Mouse (Mus musculus) heart, embryonic 13.5 days (tissue): ENCODE measurements around the gene Nelfe. TPM values are rescaled to one million over a fixed set of nuclear protein-coding genes. Genes with fewer than 3 reads are reported as not detected.
"Not testable (repeated sequence)": the region's sequence is repeated elsewhere in the genome, so short reads cannot be mapped to it uniquely, and the experiment has no call there.

Source experiments
- ATAC-seq: fragments of 200-750 bp; cut with Nextera tagmentation; 2 replicates; pipeline ENCODE4 v1.8.0; 2017; ENCODE audit warnings: moderate TSS enrichment; ENCODE audit not compliant: insufficient number of reproducible peaks, low FRiP score, low TSS enrichment; ENCODE audit errors: extremely low read depth
- H3K27ac ChIP-seq: fragments of 300-500 bp; sonication (generic); replicated peaks from 2 replicates; pipeline ENCODE4 v1.5.1; 2015; ENCODE audit warnings: moderate library complexity, mild to moderate bottlenecking, inconsistent platforms
- H3K27me3 ChIP-seq: fragments of 300-500 bp; sonication (generic); replicated peaks from 2 replicates; pipeline ENCODE4 v1.6.1; 2015; ENCODE audit warnings: mild to moderate bottlenecking, inconsistent platforms
- H3K36me3 ChIP-seq: fragments of 300-500 bp; sonication (generic); 2 replicates; pipeline ENCODE4 v1.6.1; 2015; ENCODE audit warnings: mild to moderate bottlenecking, inconsistent platforms
- H3K4me1 ChIP-seq: fragments of 300-500 bp; sonication (generic); 2 replicates; pipeline ENCODE4 v1.6.1; 2015; ENCODE audit warnings: inconsistent platforms
- H3K4me2 ChIP-seq: fragments of 300-500 bp; sonication (generic); 2 replicates; pipeline ENCODE4 v1.6.1; 2015; ENCODE audit warnings: inconsistent platforms, mild to moderate bottlenecking, moderate library complexity
- H3K4me3 ChIP-seq: fragments of 300-500 bp; sonication (generic); 2 replicates; pipeline ENCODE4 v1.5.1; 2015; ENCODE audit warnings: moderate library complexity, mild to moderate bottlenecking, inconsistent platforms
- H3K9ac ChIP-seq: fragments of 300-500 bp; sonication (generic); 2 replicates; pipeline ENCODE4 v1.6.1; 2015; ENCODE audit warnings: inconsistent platforms, mild to moderate bottlenecking, moderate library complexity
- H3K9me3 ChIP-seq: fragments of 300-500 bp; sonication (generic); 2 replicates; pipeline ENCODE4 v1.6.1; 2016; ENCODE audit warnings: inconsistent platforms
- WGBS: fragments of 180-500 bp; shearing (Covaris S2); methylation state at CpG from one replicate; pipeline ENCODE4 v1.1.7; 2015; ENCODE audit warnings: mixed read lengths; 5-methylcytosine and 5-hydroxymethylcytosine counted together
- polyA plus RNA-seq: library from polyadenylated mRNA; unstranded; fragments of >200 nt; fragmentation: Nextera tagmentation; extraction: Ambion mirVana; gene quantifications from 2 replicates; pipeline ENCODE4 v1.2.1, GENCODE M21; 2015

Nelfe gene
- polyA plus RNA-seq, 1 experiment from 2014 or later = 68.5 TPM

- not testable (repeated sequence) for H3K27ac ChIP-seq, H3K27me3 ChIP-seq, H3K4me1 ChIP-seq, H3K4me3 ChIP-seq, ATAC-seq, H3K9me3 ChIP-seq, H3K9ac ChIP-seq, H3K36me3 ChIP-seq, H3K4me2 ChIP-seq
- 48% methylated on average over 12 of the region's 12 CpGs for WGBS
These were observed 36.4 kb upstream of the Nelfe start for GRCm38 (mm10) chr17:34813747-34814146.

- no peak for ATAC-seq
- WGBS = 68% methylated on average over 7 of the region's 7 CpGs
These were observed 35.3 kb upstream of the Nelfe start for GRCm38 (mm10) chr17:34814818-34815370.

GRCm38 (mm10) chr17:34830776-34831175 is 19.4 kb upstream of the Nelfe start:
- not testable (repeated sequence) for ATAC-seq, H3K4me3 ChIP-seq, H3K27me3 ChIP-seq, H3K9ac ChIP-seq, H3K4me1 ChIP-seq, H3K27ac ChIP-seq, H3K4me2 ChIP-seq, H3K9me3 ChIP-seq
- WGBS = 95% methylated on average over 1 of the region's 1 CpGs
- peaks cover 90% of the 10 kb centered on the region for H3K36me3 ChIP-seq

More at GRCm38 (mm10) chr17:34814818-34815370, 35.3 kb upstream of the Nelfe start:
- no peak overlapping the region for H3K9ac ChIP-seq
- no peaks in the 10 kb centered on the region for H3K4me1 ChIP-seq
- H3K4me3 ChIP-seq = no peak overlapping the region
- H3K9me3 ChIP-seq = no peaks in the 10 kb centered on the region
- peaks cover 4% of the 10 kb centered on the region; the same call in 1 of the 2 replicates for H3K27me3 ChIP-seq
- H3K27ac ChIP-seq = no peak overlapping the region
- no peaks in the 10 kb centered on the region for H3K36me3 ChIP-seq
- H3K4me2 ChIP-seq = no peak overlapping the region

- peaks cover 65% of the 10 kb centered on the region for H3K36me3 ChIP-seq
- H3K4me2 ChIP-seq = peak overlapping the region; percentile 99
- H3K4me1 ChIP-seq = peaks cover 26% of the 10 kb centered on the region
- H3K4me3 ChIP-seq = peak overlapping the region; percentile 91
- peak overlapping the region; percentile 69 for H3K27ac ChIP-seq
- peak; percentile 77 for ATAC-seq
- no peaks in the 10 kb centered on the region for H3K27me3 ChIP-seq
- H3K9ac ChIP-seq = peak overlapping the region; percentile 89
- no peaks in the 10 kb centered on the region for H3K9me3 ChIP-seq
- 4% methylated on average over 48 of the region's 48 CpGs for WGBS
These were observed 13.9 kb upstream of the Nelfe start for GRCm38 (mm10) chr17:34836155-34836855.

GRCm38 (mm10) chr17:34836856-34837221 is 13.4 kb upstream of the Nelfe start, which contains the start of the genes Stk19 and Dxo:
Gene Stk19 (minus strand): TSS chr17:34836945.
Gene Dxo (plus strand): TSS chr17:34837019.
- Histone ChIP-seq H3K9me3 (no peaks in the 10 kb centered on the region), H3K27ac (peak within 1 kb of the TSS; percentile 69), H3K4me3 (peak within 1 kb of the TSS; percentile 91), H3K9ac (peak within 1 kb of the TSS; percentile 89), H3K36me3 (peaks cover 65% of the 10 kb centered on the region), H3K4me1 (peaks cover 26% of the 10 kb centered on the region), H3K27me3 (no peaks in the 10 kb centered on the region), H3K4me2 (peak within 1 kb of the TSS; percentile 99)
- ATAC-seq = peak; percentile 89
- WGBS = under 1% methylated on average over 40 of the region's 40 CpGs

- H3K36me3 ChIP-seq = peaks cover 65% of the 10 kb centered on the region
- peak overlapping the region; percentile 91 for H3K4me3 ChIP-seq
- H3K4me2 ChIP-seq = peak overlapping the region; percentile 99
- no peaks in the 10 kb centered on the region for H3K9me3 ChIP-seq
- H3K27me3 ChIP-seq = no peaks in the 10 kb centered on the region
- H3K9ac ChIP-seq = peak overlapping the region; percentile 89
- H3K4me1 ChIP-seq = peaks cover 26% of the 10 kb centered on the region
- WGBS = 36% methylated on average over 43 of the region's 43 CpGs
- H3K27ac ChIP-seq = peak overlapping the region; percentile 69; the same call in 1 of the 2 replicates
- no peak for ATAC-seq
These were observed 12.5 kb upstream of the Nelfe start for GRCm38 (mm10) chr17:34837464-34838324.

- no peak overlapping the region for H3K4me3 ChIP-seq
These were observed 11.4 kb upstream of the Nelfe start for GRCm38 (mm10) chr17:34838785-34839184.

GRCm38 (mm10) chr17:34840736-34841307 is 9.4 kb upstream of the Nelfe start:
- WGBS = 74% methylated on average over 6 of the region's 6 CpGs
- Histone ChIP-seq H3K27ac (no peak overlapping the region), H3K4me1 (peaks cover 22% of the 10 kb centered on the region), H3K9me3 (no peaks in the 10 kb centered on the region), H3K4me2 (peak overlapping the region; percentile 9; the same call in 1 of the 2 replicates), H3K36me3 (peaks cover 74% of the 10 kb centered on the region), H3K27me3 (no peaks in the 10 kb centered on the region), H3K4me3 (no peak overlapping the region), H3K9ac (no peak overlapping the region)
- no peak for ATAC-seq

More at GRCm38 (mm10) chr17:34838785-34839184, 11.4 kb upstream of the Nelfe start:
- peaks cover 26% of the 10 kb centered on the region for H3K4me1 ChIP-seq
- ATAC-seq = no peak
- H3K4me2 ChIP-seq = peak overlapping the region; percentile 20; the same call in 1 of the 2 replicates
- H3K9ac ChIP-seq = no peak overlapping the region
- H3K27me3 ChIP-seq = no peaks in the 10 kb centered on the region
- no peak overlapping the region for H3K27ac ChIP-seq
- H3K36me3 ChIP-seq = peaks cover 66% of the 10 kb centered on the region
- 81% methylated on average over 7 of the region's 7 CpGs for WGBS
- H3K9me3 ChIP-seq = no peaks in the 10 kb centered on the region

GRCm38 (mm10) chr17:34844884-34845283 is 5.3 kb upstream of the Nelfe start:
- H3K4me1 ChIP-seq = peaks cover 7% of the 10 kb centered on the region
- H3K9me3 ChIP-seq = no peaks in the 10 kb centered on the region
- WGBS = 90% methylated on average over 13 of the region's 13 CpGs
- no peak overlapping the region for H3K27ac ChIP-seq
- H3K36me3 ChIP-seq = peaks cover 84% of the 10 kb centered on the region
- H3K9ac ChIP-seq = no peak overlapping the region
- no peak overlapping the region for H3K4me2 ChIP-seq
- no peak for ATAC-seq
- H3K27me3 ChIP-seq = no peaks in the 10 kb centered on the region
- no peak overlapping the region for H3K4me3 ChIP-seq

GRCm38 (mm10) chr17:34847192-34847591 is 3.0 kb upstream of the Nelfe start:
- H3K9ac ChIP-seq = 0 out of 2 replicates have a peak overlapping the region, but pooled peaks have one; percentile 7
- H3K4me2 ChIP-seq = no peak overlapping the region
- H3K27me3 ChIP-seq = no peaks in the 10 kb centered on the region
- peaks cover 18% of the 10 kb centered on the region for H3K4me1 ChIP-seq
- no peak for ATAC-seq
- H3K36me3 ChIP-seq = peaks cover 63% of the 10 kb centered on the region
- H3K9me3 ChIP-seq = no peaks in the 10 kb centered on the region
- no peak overlapping the region for H3K4me3 ChIP-seq
- no peak overlapping the region for H3K27ac ChIP-seq
- 82% methylated on average over 6 of the region's 6 CpGs for WGBS

- Histone ChIP-seq H3K9ac (no peak overlapping the region), H3K4me3 (no peak overlapping the region), H3K27ac (no peak overlapping the region), H3K9me3 (no peaks in the 10 kb centered on the region), H3K4me1 (peaks cover 18% of the 10 kb centered on the region), H3K27me3 (no peaks in the 10 kb centered on the region), H3K36me3 (peaks cover 63% of the 10 kb centered on the region), H3K4me2 (no peak overlapping the region)
- WGBS = 84% methylated on average over 7 of the region's 7 CpGs
- no peak for ATAC-seq
These were observed 2.6 kb upstream of the Nelfe start for GRCm38 (mm10) chr17:34847615-34848014.
